Mouse (Mus musculus): ENCODE results near the gene Scgb1a1. TPM values are rescaled to one million over a fixed set of nuclear protein-coding genes. Genes with fewer than 3 reads are reported as not detected.

Gene Scgb1a1
- polyA plus RNA-seq, 1 experiment from 2014 or later = not detected

DNA sequence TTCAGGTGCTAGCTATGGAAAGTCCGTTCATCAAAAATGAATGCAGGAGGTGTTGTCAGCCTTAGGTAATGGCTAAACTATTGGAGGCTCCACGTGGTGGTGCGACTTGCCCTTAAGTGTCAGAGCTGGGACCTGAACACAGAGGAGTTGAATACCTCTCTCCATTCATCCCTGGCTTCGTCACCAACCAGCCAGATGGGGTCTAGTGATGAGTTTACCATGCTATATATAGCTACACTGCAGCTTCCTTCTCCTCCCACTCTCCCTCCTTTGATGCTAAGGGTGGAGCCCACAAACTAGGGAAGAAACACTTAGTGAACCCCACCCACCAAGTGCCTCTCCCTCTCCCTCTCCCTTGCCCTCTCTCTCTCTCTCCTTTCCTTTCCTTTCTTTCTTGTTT lies 43.5 kb downstream of the Scgb1a1 start:
- H3K9me3 ChIP-seq (ENCODE audit: control insufficient read depth, low read length) = no peaks in the 10 kb centered on the region
- no peaks in the 10 kb centered on the region for H3K36me3 ChIP-seq (ENCODE audit: control insufficient read depth, insufficient read depth, low read length)
- no peaks in the 10 kb centered on the region for H3K4me1 ChIP-seq (ENCODE audit: control insufficient read depth, insufficient read depth, low read length)
- no peaks in the 10 kb centered on the region for H3K27me3 ChIP-seq (ENCODE audit: control insufficient read depth, insufficient read depth, low read length)
- H3K27ac ChIP-seq (ENCODE audit: low read depth, low read length) = no peak overlapping the region
- H3K9ac ChIP-seq (ENCODE audit: low read depth, low read length) = no peak overlapping the region
- no peak for ATAC-seq (ENCODE audit: low FRiP score, low TSS enrichment)
- WGBS = 54% methylated on average over 4 of the region's 4 CpGs
- no peak overlapping the region for H3K4me3 ChIP-seq (ENCODE audit: low read length)
- H3K4me2 ChIP-seq (replicated peaks; ENCODE audit: low read depth, low read length) = no peak overlapping the region

DNA sequence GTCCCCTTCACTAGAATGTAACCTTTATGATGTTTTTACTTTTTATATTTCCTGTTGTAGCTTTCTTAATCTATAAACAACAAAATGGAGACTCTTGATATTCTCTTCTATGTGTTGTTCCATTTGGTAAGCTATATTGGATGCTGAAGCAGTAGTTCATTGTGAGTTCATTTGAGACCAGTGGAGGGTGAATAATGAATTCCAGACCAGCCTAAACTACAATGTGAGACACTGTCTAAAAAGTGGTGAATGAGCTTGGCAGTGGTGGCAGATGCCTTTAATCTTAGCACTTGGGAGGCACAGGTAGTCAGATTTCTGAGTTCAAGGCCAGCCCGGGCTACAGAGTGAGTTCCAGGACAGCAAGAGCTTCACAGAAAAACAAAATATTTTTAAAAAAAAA lies 44.6 kb downstream of the Scgb1a1 start:
- WGBS = 84% methylated on average over 1 of the region's 1 CpGs
- no peaks in the 10 kb centered on the region for H3K27me3 ChIP-seq (ENCODE audit: control insufficient read depth, insufficient read depth, low read length)
- H3K27ac ChIP-seq (ENCODE audit: low read depth, low read length) = no peak overlapping the region
- no peaks in the 10 kb centered on the region for H3K4me1 ChIP-seq (ENCODE audit: control insufficient read depth, insufficient read depth, low read length)
- no peak overlapping the region for H3K4me2 ChIP-seq (replicated peaks; ENCODE audit: low read depth, low read length)
- H3K9ac ChIP-seq (ENCODE audit: low read depth, low read length) = no peak overlapping the region
- no peaks in the 10 kb centered on the region for H3K36me3 ChIP-seq (ENCODE audit: control insufficient read depth, insufficient read depth, low read length)
- no peak for ATAC-seq (ENCODE audit: low FRiP score, low TSS enrichment)
- no peak overlapping the region for H3K4me3 ChIP-seq (ENCODE audit: low read length)
- H3K9me3 ChIP-seq (ENCODE audit: control insufficient read depth, low read length) = no peaks in the 10 kb centered on the region

DNA sequence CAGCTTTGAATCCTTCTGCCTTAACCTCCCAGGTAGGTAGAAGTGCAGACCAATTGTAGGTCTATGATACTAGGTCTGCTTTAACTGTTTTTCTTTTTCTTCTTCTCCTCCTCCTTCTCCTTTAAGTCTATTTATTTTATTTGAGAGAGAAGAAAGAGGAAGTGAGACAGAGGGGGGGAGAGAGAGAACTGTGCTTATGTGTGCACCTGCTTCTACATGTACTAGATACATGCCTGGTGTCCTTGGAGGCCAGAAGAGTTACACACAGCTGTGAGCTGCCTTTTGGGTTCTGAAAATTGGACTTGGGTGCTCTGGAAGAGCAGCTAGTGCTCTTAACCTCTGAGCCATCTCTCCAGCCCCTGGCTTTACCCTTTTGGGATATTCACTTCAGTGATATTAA lies 46.7 kb downstream of the Scgb1a1 start:
- Histone ChIP-seq H3K9ac (ENCODE audit: low read depth, low read length) (no peak overlapping the region), H3K4me2 (replicated peaks; ENCODE audit: low read depth, low read length) (no peak overlapping the region), H3K27ac (ENCODE audit: low read depth, low read length) (no peak overlapping the region), H3K9me3 (ENCODE audit: control insufficient read depth, low read length) (no peaks in the 10 kb centered on the region), H3K4me3 (ENCODE audit: low read length) (no peak overlapping the region), H3K4me1 (ENCODE audit: control insufficient read depth, insufficient read depth, low read length) (no peaks in the 10 kb centered on the region), H3K36me3 (ENCODE audit: control insufficient read depth, insufficient read depth, low read length) (no peaks in the 10 kb centered on the region), H3K27me3 (ENCODE audit: control insufficient read depth, insufficient read depth, low read length) (no peaks in the 10 kb centered on the region)
- ATAC-seq (ENCODE audit: low FRiP score, low TSS enrichment) = no peak

DNA sequence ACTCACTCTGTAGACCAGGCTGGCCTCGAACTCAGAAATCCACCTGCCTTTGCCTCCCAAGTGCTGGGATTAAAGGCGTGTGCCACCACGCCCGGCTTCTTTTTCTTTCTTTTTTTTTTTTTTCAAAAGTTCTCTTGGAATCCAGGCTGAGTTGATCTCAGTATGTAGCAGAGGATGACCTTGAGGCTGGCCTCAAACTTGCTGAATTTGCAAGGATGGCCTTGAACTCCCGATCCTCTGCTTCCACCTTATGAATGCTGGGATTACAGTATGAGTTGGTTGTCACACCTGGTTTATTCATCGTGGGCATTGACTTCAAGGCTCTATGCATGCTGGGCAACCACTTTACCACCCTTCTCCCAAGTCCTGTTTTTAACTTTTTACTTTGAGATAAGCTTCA lies 47.1 kb downstream of the Scgb1a1 start:
- WGBS = 80% methylated on average over 6 of the region's 6 CpGs
- no peak overlapping the region for H3K27ac ChIP-seq (ENCODE audit: low read depth, low read length)
- no peaks in the 10 kb centered on the region for H3K36me3 ChIP-seq (ENCODE audit: control insufficient read depth, insufficient read depth, low read length)
- no peak overlapping the region for H3K4me3 ChIP-seq (ENCODE audit: low read length)
- H3K4me1 ChIP-seq (ENCODE audit: control insufficient read depth, insufficient read depth, low read length) = no peaks in the 10 kb centered on the region
- no peak overlapping the region for H3K9ac ChIP-seq (ENCODE audit: low read depth, low read length)
- ATAC-seq (ENCODE audit: low FRiP score, low TSS enrichment) = no peak
- no peaks in the 10 kb centered on the region for H3K27me3 ChIP-seq (ENCODE audit: control insufficient read depth, insufficient read depth, low read length)
- H3K4me2 ChIP-seq (replicated peaks; ENCODE audit: low read depth, low read length) = no peak overlapping the region
- H3K9me3 ChIP-seq (ENCODE audit: control insufficient read depth, low read length) = no peaks in the 10 kb centered on the region

DNA sequence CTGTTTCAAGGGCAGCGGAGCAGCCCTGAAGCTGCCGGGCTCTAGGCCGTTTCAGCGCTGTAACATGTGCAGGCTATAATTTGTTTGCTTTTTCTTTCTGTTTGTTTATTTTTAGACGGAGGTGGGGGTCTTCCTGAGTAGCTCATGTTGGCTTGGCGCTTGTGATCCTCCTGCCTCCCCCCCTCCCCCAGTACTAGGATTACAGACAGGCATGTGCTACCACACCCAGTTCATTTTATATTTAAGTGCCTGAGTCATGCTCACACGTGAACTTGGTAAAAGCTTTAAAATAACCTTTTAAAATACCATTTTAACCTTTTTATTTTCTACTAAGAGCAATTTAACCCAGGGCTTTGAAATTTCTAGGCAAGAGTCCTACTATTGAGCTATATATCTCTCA lies 47.8 kb downstream of the Scgb1a1 start:
- no peaks in the 10 kb centered on the region for H3K36me3 ChIP-seq (ENCODE audit: control insufficient read depth, insufficient read depth, low read length)
- ATAC-seq (ENCODE audit: low FRiP score, low TSS enrichment) = no peak
- 43% methylated on average over 7 of the region's 7 CpGs for WGBS

DNA sequence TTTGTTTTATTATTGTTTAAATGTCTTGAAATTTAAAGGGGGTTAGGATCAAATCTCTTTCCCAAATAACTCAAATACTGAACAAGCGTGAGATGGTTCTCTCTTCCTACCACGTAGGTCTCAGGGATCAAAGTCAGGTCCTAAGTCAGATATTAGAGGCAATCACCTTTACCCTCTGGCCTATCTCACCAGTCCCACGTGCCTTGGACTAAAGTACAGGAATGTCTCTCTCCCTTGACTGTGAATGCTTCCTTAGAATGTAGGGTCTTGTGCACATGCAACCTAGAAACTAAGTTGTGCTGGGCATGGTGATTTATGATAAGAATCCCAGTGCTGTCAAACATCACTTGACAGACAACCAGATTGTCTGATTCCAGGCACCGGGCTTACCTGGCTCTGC lies 48.5 kb downstream of the Scgb1a1 start:
- ATAC-seq (ENCODE audit: low FRiP score, low TSS enrichment) = no peak
- Histone ChIP-seq H3K4me2 (replicated peaks; ENCODE audit: low read depth, low read length) (no peak overlapping the region), H3K27me3 (ENCODE audit: control insufficient read depth, insufficient read depth, low read length) (no peaks in the 10 kb centered on the region), H3K27ac (ENCODE audit: low read depth, low read length) (no peak overlapping the region), H3K9me3 (ENCODE audit: control insufficient read depth, low read length) (no peaks in the 10 kb centered on the region), H3K36me3 (ENCODE audit: control insufficient read depth, insufficient read depth, low read length) (no peaks in the 10 kb centered on the region), H3K4me3 (ENCODE audit: low read length) (no peak overlapping the region), H3K4me1 (ENCODE audit: control insufficient read depth, insufficient read depth, low read length) (no peaks in the 10 kb centered on the region), H3K9ac (ENCODE audit: low read depth, low read length) (no peak overlapping the region)
- WGBS = 79% methylated on average over 4 of the region's 4 CpGs

More for the DNA sequence above, 47.8 kb downstream of the Scgb1a1 start:
- Histone ChIP-seq H3K4me3 (ENCODE audit: low read length) (no peak overlapping the region), H3K4me1 (ENCODE audit: control insufficient read depth, insufficient read depth, low read length) (no peaks in the 10 kb centered on the region), H3K9ac (ENCODE audit: low read depth, low read length) (no peak overlapping the region), H3K27ac (ENCODE audit: low read depth, low read length) (no peak overlapping the region), H3K4me2 (replicated peaks; ENCODE audit: low read depth, low read length) (no peak overlapping the region), H3K9me3 (ENCODE audit: control insufficient read depth, low read length) (no peaks in the 10 kb centered on the region), H3K27me3 (ENCODE audit: control insufficient read depth, insufficient read depth, low read length) (no peaks in the 10 kb centered on the region)

DNA sequence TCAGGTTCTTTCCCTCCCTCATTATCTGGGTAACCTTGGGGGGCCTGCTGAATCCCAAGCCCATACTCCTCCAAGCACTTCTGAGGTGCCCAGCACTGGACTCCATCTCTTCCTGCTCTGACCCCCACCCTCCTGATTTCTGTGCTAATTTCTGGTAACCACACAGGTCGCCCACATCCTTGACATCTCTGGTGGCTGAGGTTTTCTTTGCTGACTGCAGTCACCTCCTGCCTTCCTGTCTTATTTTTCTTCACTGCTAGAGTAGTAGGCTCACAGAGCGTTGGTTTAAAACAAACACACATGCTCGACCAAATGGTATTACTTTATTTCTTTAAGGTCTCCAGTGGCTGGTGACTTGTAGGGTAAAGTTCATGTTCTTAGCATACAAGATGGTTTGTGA lies 49.6 kb downstream of the Scgb1a1 start:
- no peaks in the 10 kb centered on the region for H3K27me3 ChIP-seq (ENCODE audit: control insufficient read depth, insufficient read depth, low read length)
- no peaks in the 10 kb centered on the region for H3K9me3 ChIP-seq (ENCODE audit: control insufficient read depth, low read length)
- no peaks in the 10 kb centered on the region for H3K36me3 ChIP-seq (ENCODE audit: control insufficient read depth, insufficient read depth, low read length)
- no peak overlapping the region for H3K4me2 ChIP-seq (replicated peaks; ENCODE audit: low read depth, low read length)
- no peak overlapping the region for H3K9ac ChIP-seq (ENCODE audit: low read depth, low read length)
- WGBS = 62% methylated on average over 3 of the region's 3 CpGs
- H3K27ac ChIP-seq (ENCODE audit: low read depth, low read length) = no peak overlapping the region
- no peaks in the 10 kb centered on the region for H3K4me1 ChIP-seq (ENCODE audit: control insufficient read depth, insufficient read depth, low read length)
- ATAC-seq (ENCODE audit: low FRiP score, low TSS enrichment) = no peak
- H3K4me3 ChIP-seq (ENCODE audit: low read length) = no peak overlapping the region

DNA sequence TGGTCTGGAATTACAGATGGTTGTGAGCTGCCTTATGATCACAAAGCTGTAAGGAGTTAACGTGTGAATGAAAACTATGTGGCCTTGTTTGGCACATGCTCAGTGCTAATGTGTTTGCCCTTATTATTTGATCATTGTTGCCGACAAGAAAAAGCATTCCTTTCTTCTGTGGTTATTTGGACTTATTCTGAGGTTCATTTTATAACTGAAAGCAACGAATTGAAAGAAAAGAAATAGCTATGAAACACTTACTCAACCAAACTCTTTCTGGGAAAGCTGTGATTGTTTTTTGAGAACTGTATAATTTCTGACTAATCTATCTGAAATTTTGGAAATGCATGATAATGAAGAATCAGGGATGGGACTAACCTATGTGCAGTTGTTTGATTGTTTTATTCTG lies 52.7 kb downstream of the Scgb1a1 start:
- Histone ChIP-seq H3K27ac (ENCODE audit: low read depth, low read length) (no peak overlapping the region), H3K27me3 (ENCODE audit: control insufficient read depth, insufficient read depth, low read length) (no peaks in the 10 kb centered on the region), H3K36me3 (ENCODE audit: control insufficient read depth, insufficient read depth, low read length) (no peaks in the 10 kb centered on the region), H3K9me3 (ENCODE audit: control insufficient read depth, low read length) (no peaks in the 10 kb centered on the region), H3K4me1 (ENCODE audit: control insufficient read depth, insufficient read depth, low read length) (no peaks in the 10 kb centered on the region), H3K4me2 (replicated peaks; ENCODE audit: low read depth, low read length) (no peak overlapping the region), H3K4me3 (ENCODE audit: low read length) (no peak overlapping the region), H3K9ac (ENCODE audit: low read depth, low read length) (no peak overlapping the region)
- ATAC-seq (ENCODE audit: low FRiP score, low TSS enrichment) = no peak
- WGBS = 81% methylated on average over 3 of the region's 3 CpGs

DNA sequence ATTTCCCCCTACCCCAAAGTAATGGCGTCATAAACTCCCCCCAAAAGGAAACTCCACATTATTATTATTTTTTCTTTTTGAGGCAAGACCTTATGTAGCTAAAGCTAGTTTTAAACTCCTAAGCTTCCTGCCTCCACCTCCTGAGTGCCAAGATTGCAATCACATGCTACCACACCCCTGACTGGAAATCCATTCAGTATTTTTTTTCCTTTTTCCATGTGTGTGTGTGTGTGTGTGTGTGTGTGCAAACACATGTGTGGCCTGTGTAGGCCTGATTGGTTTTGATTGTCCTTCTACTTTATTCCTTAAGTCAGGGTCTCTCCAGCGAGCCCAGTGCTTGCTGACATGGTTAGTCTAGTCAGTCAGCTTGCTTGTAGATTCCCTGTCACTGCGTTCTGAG lies 53.3 kb downstream of the Scgb1a1 start:
- no peak overlapping the region for H3K27ac ChIP-seq (ENCODE audit: low read depth, low read length)
- H3K9me3 ChIP-seq (ENCODE audit: control insufficient read depth, low read length) = no peaks in the 10 kb centered on the region
- ATAC-seq (ENCODE audit: low FRiP score, low TSS enrichment) = no peak
- H3K36me3 ChIP-seq (ENCODE audit: control insufficient read depth, insufficient read depth, low read length) = no peaks in the 10 kb centered on the region
- H3K4me3 ChIP-seq (ENCODE audit: low read length) = no peak overlapping the region
- H3K9ac ChIP-seq (ENCODE audit: low read depth, low read length) = no peak overlapping the region
- H3K4me1 ChIP-seq (ENCODE audit: control insufficient read depth, insufficient read depth, low read length) = no peaks in the 10 kb centered on the region
- no peaks in the 10 kb centered on the region for H3K27me3 ChIP-seq (ENCODE audit: control insufficient read depth, insufficient read depth, low read length)
- WGBS = 78% methylated on average over 3 of the region's 3 CpGs
- no peak overlapping the region for H3K4me2 ChIP-seq (replicated peaks; ENCODE audit: low read depth, low read length)

All from kidney, embryonic 14.5 days (tissue).